Mouse (Mus musculus) cerebellum, adult 9-11 months (tissue): Measurements from ENCODE around the gene Tfe3.
A peak's percentile ranks its signal among the peaks of the same experiment; 100 is the strongest.
"Not testable (repeated sequence)": the region's sequence is repeated elsewhere in the genome, so short reads cannot be mapped to it uniquely, and the experiment has no call there.

Experiments
- DNase-seq: peaks from one replicate; pipeline ENCODE4 v3.0.0; 2022

Tfe3 gene

DNA sequence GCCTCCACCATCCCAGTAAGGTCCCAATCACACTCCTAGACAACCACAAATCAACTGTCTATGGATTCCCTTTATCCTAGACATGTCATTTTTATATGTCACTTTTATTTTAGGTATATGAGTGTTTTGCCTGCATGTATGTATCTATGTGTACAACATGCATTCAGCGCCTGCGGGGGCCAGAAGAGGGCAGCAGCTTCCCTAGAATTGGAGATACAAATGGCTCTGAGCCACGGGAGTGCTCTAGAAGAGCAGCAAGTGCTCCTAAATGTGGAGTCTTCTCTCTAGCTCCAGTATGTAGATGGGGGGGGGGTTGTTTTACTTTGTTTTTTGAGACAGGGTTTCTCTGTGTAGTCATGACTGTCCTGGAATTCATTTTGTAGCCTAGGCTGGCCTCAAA is 8.7 kb upstream of the Tfe3 start:
- DNase-seq = not testable (repeated sequence)

DNA sequence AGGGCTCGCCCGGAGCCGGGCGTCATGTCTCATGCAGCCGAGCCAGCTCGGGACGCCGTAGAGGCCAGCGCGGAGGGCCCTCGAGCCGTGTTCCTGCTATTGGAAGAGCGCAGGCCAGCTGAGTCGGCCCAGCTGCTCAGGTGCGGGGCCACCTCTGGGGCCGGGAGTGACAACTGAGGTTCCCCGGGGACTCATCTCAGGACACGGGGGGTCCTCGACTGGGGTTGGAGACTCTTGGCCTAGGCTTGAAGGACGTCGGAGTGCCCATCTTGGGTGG is 499 bp downstream of the Tfe3 start:
- no peak for DNase-seq

DNA sequence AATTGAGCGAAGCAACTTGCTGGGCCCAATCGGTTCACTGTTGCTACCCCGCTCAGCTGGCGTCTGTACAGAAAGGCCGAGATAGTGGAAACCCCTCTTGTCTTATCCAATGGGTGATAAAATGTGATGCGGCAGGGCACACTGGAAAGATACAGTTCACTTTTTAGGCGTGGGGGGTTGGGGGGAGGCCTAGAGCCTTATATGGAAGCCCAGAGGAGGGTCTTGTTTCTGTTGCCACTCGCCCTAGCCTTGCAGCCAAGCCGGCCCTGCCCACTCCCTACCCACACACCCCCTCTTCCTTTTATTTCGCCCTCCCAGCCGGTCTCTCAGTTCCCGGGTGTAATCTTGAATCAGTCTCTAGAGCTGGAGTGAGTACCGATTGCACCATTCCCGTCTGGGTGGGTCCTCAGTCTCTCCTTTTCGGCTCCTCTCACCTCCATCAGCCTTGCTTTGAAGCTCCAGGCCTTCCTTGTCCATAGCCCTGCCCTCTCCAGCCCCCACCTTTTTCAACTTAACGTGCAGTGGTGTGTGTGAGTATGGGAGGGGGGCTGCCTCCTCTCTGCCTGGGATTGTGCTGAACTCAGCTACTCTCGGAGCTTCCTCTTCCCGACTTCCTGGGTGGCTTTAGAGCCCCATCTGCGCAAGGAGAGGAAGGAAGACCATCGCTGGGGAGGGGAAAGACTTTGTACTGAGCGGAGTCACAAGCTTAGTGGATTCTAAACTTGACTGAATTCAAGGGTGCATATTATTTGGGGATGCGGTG is 1.5 kb downstream of the Tfe3 start:
- no peak for DNase-seq

DNA sequence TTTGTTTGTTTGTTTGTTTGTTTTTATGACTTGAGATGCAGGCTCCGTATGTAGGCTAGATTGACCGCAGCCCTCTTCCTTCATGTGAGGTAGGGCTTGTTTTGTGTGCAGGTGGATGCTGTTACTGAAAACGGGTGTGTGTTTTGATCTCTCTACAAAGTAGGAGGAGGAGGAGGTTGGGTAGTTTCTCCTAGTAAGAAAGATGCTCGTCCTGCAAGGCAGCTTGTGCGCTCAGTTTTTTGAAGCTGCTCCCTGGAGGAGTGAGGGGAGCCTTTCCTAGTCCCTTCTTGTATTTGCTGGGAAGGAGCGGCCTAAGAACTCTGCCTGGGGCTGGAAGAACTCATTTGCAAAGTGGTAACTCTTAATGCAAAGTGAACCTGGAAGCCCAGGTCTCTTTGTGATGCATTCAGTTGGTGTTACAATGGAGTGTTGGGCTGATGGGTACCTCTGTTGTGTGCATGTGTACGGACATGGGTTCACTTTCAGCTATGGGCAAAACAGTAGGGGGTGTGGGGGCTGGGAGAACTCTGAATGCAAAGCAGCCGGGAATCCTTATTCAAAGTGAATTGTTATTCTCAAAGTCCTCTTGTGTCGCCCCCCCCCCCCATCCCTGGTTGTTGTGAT is 2.4 kb downstream of the Tfe3 start:
- DNase-seq = no peak

DNA sequence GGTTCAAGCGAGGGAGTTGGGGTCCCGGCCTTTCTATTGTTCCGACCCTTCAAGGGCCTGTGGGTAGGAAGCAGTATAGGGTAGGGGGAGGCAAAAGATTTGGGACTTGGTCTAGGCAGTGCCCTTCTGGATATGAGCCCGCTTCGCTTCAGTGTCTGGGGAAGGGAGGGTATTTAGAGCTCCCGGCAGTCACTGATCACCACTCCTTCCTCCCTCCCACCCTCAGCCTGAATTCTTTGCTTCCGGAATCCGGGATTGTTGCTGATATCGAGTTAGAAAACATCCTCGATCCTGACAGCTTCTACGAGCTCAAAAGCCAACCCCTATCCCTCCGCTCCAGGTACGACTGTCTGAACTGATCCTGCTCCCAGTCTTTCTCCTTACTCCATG is 2.9 kb downstream of the Tfe3 start:
- DNase-seq = no peak

DNA sequence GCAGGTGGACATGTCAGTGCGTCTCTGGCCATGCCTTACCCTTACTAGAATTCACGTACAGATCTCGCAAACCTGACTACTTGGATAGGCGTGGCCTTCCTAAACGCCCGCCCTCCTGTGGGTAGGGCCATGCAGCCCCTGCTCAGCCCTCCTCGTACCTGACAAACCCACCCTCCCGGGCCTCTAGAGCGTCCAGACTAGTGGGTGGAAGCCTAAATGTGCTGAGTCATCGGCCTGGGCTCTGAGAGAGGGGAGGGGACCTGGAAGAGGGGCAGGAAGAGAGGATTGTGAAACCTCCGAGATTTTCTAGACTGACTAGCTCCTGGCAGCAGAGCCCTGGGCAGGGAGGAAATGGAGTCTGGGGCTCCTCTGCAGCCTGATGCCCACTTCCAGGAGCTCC is 3.4 kb downstream of the Tfe3 start:
- no peak for DNase-seq

DNA sequence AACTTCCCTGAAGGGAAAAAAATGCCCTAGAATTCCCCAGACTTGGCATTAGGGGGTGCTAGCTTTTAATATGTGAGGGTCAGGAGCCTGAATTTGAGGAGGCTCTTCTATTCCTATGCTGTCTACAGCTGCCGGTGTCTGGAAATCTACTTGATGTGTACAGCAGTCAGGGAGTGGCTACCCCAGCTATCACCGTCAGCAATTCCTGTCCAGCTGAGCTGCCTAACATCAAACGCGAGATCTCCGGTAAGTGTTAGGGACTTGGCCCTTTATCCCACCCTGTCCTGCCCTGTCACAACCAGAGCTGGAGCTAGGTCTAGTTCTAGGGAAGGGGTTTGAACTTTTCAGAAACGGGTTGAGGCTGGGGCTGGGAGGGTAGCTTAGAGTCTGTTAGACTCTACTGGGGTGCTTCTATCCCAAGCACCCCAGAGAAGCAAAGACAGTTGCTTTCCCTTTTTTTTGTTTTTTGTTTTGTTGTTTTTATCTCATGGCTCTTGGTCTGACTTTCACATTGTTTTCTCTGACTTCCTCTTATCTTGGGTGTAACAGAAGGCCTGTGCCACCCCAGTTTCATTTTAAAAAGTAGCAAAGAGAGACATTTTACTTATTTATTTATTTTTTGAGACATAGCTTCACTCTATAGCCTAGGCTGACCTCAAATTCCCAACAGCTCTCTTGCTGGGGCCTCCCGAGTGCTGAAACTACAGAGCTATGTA is 7.1 kb downstream of the Tfe3 start:
- DNase-seq = no peak

DNA sequence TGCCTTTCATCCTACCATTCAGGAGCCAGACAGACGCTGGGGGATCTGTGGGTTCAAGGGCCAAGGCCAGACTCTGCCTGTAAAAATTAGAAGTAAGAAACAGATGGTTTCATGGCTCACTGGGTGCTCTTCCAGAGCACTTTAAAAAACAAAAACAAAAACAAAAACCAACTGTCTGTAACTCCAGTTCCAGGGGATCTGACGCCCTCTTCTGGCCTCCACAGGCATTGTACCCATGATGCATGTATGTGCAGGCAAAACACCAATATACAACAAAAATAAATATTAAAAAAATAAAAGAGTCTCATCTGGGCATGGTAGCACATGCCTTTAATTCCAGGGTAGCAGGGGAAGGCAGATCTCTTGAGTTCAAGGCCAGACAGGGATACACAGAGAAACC is 10.4 kb downstream of the Tfe3 start:
- no peak for DNase-seq

DNA sequence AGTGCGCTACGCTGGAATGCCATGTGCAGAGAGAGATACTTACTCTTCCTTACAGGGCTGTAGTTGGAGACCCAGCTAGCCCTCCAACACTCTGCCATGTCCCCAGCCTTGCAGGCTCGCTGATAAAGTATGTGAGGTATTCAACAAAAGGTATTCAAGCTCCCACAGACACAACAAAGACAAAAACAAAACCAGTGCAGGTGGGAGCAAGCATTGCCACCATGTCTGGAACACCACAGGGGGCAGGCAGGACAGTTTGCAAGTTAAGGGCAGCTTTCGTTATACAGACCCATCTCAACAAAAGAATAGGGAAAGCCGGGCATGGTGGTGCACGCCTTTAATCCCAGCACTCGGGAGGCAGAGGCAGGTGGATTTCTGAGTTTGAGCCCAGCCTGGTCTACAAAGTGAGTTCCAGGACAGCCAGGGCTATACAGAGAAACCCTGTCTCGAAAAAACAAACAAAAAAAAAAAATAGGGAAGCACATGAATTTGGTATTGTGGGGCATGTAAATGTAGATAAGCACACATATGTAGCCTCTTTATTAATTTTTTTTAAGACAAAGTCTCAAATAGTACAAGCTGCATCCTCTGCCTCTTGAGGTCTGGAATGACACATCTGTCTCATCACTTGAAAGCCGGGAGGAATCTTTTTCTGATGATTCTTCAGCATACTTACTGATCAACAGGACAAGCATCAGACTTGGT is 13.3 kb downstream of the Tfe3 start:
- DNase-seq = no peak

DNA sequence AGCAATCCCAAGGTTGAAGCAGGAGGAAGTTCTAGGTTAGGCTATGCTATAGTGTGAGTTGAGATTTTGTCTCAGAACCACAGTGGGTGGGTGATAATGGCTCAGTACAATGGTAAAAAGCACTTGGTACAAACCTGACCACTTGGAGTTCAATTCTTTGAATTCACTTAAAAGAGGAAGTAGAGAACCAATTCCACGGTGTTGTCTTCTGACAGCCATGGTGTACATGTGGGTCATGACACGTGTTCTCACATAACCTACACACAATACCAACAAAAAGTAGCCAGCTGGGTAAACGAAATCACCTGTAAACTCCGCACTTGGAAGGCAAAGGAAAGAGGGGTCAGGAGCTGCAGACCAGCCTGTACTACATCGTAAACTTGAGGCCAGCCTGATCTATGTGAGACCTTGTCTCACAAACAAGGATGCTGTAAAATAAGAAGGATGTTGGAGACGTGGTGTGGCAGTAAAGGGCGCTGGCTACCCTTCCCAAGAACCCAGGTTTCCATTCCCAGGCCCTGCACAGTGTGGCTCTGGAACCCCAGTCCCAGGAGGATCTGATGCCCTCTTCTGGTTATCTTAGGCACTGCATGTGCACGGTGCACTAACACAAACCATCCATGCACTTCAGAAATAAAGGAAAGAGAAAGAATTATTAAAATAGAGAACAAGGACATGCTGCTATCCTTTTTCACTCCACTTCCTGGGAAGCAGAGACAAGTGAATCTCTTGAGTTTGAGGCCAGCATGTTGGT is 14.1 kb downstream of the Tfe3 start:
- DNase-seq = peak; percentile 54

DNA sequence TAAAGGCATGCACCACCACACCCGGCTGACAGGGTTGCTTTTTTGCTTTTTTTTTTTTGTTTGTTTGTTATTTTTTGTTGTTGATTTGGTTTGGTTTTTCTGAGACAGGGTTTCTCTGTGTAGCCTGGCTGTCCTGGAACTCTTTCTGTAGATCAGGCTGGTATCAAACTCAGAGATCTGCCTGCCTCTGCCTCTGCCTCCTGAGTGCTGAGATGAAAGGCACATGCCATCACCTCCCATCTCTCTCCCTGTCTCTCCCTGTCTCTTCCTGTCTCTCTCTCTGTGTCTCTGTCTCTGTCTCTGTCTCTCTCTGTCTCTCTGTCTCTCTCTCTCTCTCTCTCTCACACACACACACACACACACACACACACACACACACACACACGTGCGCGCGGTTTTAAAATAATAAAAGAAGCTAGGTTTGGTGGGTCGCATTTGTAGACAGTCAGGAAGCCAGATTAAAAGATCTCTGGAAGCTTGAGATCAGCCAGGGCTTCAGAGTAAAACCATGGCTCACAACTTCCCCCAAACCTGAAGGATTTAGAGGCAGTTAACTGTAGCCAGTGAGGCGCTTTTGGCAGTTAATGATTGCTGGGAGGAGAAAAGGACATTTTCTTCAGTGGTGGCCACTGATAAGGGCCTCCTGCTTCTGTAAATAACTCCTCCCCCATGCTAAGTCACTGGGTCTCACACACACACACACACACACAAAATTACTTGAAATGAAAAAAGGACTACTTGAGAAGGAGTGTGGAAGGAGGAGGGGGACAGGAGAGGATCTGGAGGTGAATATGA is 16.3 kb downstream of the Tfe3 start:
- DNase-seq = no peak

DNA sequence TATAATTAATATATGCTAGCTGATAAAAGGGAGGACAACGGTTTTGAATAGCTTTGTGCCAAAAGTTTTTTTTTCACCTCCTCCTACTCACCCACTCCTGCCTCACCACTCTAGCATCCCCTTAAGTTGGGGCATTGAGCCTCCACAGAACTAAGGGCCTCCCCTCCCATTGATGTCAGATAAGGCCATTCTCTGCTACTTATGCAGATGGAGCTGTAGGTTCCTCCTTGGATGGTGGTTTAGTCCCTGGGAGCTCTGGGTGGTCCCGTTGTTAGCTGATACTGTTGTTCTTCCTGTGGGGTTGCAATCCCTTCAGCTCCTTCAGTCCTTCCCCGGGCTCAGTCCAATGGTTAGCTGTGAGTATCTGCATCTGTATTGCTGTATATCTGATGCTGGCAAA is 16.9 kb downstream of the Tfe3 start:
- no peak for DNase-seq

DNA sequence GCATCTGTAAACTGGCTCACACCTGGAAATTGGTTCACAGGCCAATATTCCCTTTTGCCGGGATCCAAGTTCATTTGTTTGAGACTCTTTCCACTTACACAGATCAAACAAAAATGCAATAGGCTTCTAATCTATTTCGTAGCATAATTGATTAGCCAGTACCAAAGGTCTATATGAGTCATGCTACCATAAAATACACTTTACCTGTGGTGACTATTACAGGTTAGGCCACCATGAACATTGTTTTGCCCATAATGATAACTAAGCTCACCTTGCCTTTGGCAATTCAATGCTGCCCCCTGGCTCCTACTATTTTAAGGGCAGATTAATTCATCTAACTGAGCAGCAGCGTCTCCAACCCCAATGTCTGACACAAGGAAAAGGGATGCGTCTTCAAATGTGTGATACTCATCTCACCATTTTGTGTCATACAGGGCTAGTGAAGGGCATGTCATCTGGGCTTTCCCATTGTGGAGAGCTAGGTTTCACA is 20.3 kb downstream of the Tfe3 start:
- DNase-seq = no peak

DNA sequence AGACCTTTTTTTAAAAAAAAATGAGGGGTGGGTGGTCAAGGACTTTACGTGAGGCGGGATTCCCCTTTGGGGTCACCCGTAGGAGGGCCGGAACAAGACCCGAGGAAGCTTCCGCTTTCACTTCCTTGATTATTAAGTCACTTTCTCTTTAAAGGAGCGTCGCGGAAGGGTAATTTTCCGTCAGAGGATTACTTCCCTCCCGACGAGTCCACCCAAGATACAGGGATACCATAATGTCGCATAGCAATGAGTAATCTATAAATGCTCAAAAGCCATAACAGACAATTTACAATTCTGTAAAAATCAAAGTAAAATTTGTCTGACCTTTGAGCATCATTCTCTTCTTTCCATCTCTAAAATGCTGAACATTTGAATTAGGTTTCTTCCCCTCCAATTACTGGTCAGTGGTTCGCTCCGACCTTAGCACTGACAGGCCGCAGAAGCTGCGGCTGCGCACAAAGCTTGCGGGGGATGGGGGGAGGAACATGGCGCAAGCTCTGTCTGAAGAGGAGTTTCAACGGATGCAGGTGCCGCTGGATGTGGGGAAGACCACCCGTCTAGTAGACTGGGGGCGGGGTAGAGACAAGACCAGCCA is 27.3 kb downstream of the Tfe3 start, which contains the start of gene Gripap1:
Gripap1 (plus strand) TSS at position 224 of the 595 bp plus-strand sequence.
- peak; percentile 81 for DNase-seq

DNA sequence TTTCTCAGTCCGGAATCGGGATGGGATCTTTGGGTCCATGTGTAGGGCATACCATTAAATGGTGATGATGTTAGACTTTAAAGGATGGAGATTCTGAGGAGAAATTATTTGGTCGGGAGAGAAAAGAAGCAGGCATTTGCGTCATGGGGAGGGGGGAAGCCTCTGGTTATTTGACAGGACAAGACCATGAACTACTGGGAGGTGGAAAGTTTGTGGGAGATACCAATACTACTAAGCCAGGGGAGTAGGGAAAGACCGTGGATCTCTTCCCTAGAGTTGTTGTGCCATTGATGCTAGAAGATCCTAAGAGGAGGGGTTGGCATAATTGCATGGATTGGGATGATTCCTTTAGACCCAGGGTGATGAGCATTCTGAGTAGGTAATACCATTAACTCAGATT is 27.9 kb downstream of the Tfe3 start:
- no peak for DNase-seq

DNA sequence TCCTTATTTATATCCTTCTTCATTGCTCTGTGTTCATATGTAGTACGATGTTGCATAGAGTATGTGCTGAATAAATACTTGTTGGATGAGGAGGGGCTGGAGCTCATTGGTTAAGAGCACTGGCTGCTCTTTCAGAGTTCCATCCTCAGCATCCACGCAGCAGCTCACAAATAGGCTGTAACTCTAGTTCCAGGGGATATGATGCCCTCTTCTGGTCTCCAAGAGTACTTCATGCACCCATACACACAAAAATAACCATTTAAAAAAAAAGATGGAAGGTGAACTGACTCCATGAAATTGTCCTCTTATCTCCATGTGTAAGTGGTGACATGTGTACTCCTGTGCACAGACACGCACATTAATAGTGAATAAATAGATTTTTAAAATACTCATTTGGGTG is 31.0 kb downstream of the Tfe3 start:
- DNase-seq = no peak

DNA sequence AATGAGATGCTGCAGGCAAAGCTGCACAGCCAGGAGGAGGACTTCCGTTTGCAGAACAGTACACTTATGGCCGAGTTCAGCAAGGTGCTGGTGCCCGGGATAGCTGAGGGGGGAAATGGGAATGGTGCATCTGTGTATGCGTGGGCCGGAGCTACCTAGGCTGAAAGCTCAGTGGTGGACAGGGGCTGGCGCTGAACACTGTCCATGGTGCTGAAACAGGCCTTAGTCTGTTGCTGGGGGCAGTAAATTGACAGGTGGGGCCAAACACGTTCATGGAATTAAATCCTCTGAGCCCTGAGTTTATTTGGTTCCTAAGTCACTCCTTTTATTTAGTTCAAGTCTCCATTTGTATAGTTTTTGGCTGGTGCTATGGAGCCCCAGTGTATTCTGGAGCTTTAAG is 32.7 kb downstream of the Tfe3 start:
- no peak for DNase-seq

DNA sequence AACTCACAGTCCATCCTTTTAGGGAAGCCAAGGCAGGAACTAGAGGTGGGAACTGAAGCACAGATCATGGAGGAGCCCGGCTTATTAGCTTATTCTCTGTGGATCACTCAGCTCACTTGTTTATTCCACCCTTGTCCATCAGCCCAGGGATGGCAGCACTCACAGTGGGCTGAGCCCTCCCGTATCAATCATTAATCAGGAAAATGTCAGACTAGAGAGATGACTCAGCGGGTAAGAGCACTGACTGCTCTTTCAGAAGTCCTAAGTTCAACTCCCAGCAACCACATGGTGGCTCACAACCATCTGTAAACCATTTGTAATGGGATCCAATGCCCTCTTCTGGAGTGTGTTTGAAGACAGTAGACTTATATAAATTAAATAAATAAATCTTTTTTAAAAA is 35.0 kb downstream of the Tfe3 start:
- DNase-seq = no peak

DNA sequence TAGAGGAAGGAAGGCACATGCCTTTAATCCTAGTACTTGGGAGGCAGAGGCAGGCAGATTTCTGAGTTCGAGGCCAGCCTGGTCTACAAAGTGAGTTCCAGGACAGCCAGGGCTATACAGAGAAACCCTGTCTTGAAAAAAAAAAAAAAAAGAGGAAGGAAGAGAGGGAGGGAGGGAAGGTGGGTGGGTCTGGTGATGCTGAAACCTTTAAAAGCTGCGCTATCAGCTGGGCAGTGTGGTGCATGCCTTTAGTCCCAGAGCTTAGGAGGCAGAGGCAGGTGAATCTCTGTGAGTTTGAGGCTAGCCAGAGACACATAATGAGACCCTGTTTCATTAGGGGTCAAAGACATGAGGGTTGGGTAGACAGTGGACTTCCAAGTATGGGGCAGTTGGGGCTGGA is 39.8 kb downstream of the Tfe3 start:
- not testable (repeated sequence) for DNase-seq

DNA sequence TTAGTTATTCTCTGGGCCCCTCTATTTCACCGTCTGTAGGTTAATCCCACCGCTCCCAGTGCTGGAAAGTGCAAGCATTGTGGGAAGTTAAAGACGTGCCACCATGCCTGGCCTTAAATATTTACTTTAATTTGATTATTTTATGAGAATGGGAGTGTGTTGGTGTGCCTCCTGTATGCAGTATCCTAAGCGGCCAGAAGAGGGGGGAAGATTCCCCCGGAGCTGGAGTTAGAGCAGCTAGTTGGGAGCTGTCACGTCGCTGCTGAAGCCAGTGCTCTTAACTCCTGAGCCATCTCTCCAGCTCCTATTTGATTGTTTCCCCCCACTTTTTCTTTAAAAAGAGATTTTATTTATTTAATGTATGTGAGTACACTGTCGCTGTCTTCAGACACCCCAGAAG is 52.7 kb downstream of the Tfe3 start:
- DNase-seq = not testable (repeated sequence)
